Mouse (Mus musculus) liver, embryonic 14.5 days (tissue): Measurements from ENCODE around the gene Slc22a17.

ENCODE experiments used
- CTCF ChIP-seq: IDR thresholded peaks from 2 replicates; pipeline ENCODE4 v1.5.1; 2016; ENCODE audit warnings: antibody characterized with exemption, low read depth, control low read depth
- EP300 ChIP-seq: IDR thresholded peaks from 2 replicates; pipeline ENCODE4 v1.6.1; 2016; ENCODE audit warnings: antibody characterized with exemption, low read depth

GRCm38 (mm10) chr14:54897445-54897844 is 15.5 kb downstream of the Slc22a17 start:
- no peak for TF ChIP-seq EP300
- no peak for TF ChIP-seq CTCF
